Mouse (Mus musculus): ENCODE data around the gene Slc22a5.

DNA sequence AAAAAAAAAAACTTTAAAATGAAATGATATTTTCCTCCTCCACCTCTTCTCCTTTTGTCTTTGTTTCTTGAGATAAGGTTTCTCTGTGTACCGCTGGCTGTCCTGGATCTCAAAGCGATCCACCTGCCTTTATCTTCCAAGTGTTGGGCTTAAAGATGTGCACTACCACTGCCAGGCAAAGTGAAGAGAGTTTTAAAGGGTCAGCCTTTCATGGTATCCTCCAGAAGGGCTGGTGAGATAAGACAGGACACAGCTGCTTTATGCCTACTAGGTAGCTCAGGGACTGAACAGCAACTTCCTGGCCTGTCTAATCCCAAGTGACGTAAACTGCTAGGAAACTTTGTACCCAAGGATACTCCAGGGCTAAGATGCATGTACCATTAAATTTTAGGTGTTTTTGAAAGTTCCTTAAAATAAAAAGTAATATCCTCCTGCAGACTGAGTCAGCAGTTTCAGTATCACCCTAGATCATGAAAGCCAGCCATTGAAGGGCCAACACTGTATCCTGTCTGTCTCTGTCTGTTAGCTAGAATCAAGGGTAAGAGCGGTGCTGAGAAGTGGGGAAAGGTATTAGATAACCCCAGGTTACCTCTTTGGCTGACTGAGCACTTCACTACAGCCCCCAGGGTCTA, 56.0 kb downstream of the Slc22a5 start:
- no peak for TF ChIP-seq POLR2A (IDR thresholded peaks at IDR 0.05; ENCODE audit: borderline replicate concordance, extremely low read depth, insufficient read depth, insufficient read length, poor library complexity, severe bottlenecking)
- no peak for TF ChIP-seq CTCF (IDR thresholded peaks at IDR 0.05; ENCODE audit: borderline replicate concordance, extremely low read depth, insufficient read depth, insufficient read length)
